Mouse (Mus musculus): ENCODE measurements at regions not wholly inside any gene's neighbourhood (a gene's known extent, or its start where the extent isn't known, plus 50 kb on each side); places are given as distances from the start of the nearest gene placed in this dataset.

- Histone ChIP-seq H3K36me3 (ENCODE audit: control insufficient read depth in 1 of 2, insufficient read depth in 2 of 2, low read length in 2 of 2) (no peaks in the 10 kb centered on the region), H3K27me3 (ENCODE audit: control insufficient read depth in 1 of 2, insufficient read depth in 2 of 2, low read length in 2 of 2) (no peaks in the 10 kb centered on the region)
- TF ChIP-seq MAZ (IDR thresholded peaks at IDR 0.05; ENCODE audit: low read depth, low read length) (no peak), MXI1 (IDR thresholded peaks at IDR 0.05; ENCODE audit: low read depth, low read length) (no peak), E2F4 (IDR thresholded peaks at IDR 0.05; ENCODE audit: borderline replicate concordance, low read depth, low read length) (no peak), ZNF384 (IDR thresholded peaks at IDR 0.05; ENCODE audit: low read depth, low read length) (no peak), POLR2A (IDR thresholded peaks at IDR 0.05; ENCODE audit: control insufficient read depth in 1 of 2, insufficient read depth in 1 of 2, low read depth in 1 of 2, low read length in 2 of 2, poor library complexity in 1 of 2) (no peak), GATA1 (IDR thresholded peaks at IDR 0.05; ENCODE audit: low read depth, low read length) (no peak), CHD2 (IDR thresholded peaks at IDR 0.05; ENCODE audit: low read length) (no peak), KAT2A (conservative IDR thresholded peaks at IDR 0.05; ENCODE audit: low read depth, low read length) (no peak), MAFK (IDR thresholded peaks at IDR 0.05; ENCODE audit: borderline replicate concordance, low read depth, low read length) (no peak), NRF1 (IDR thresholded peaks at IDR 0.05; ENCODE audit: insufficient read depth, low read depth, low read length, poor library complexity, severe bottlenecking) (no peak), ZC3H11A (IDR thresholded peaks at IDR 0.05; ENCODE audit: low read depth, low read length) (no peak), MAX (IDR thresholded peaks at IDR 0.05; ENCODE audit: low read length) (no peak), ZKSCAN1 (IDR thresholded peaks at IDR 0.05; ENCODE audit: low read depth, low read length) (no peak), MYC (IDR thresholded peaks at IDR 0.05; ENCODE audit: low read depth, low read length) (no peak), USF1 (IDR thresholded peaks at IDR 0.05; ENCODE audit: low read depth, low read length) (no peak)
Observed at GRCm38 (mm10) chr2:55228131-55228797, 207.5 kb upstream of the Kcnj3 start.

GRCm38 (mm10) chr2:55231841-55232240 lies 203.9 kb upstream of the Kcnj3 start:
- H3K4me3 ChIP-seq (ENCODE audit: control insufficient read depth in 1 of 2, insufficient read depth in 1 of 2, low read depth in 2 of 2, low read length in 2 of 2), result no peak overlapping the region
- no peaks in the 10 kb centered on the region for H3K36me3 ChIP-seq (ENCODE audit: control insufficient read depth in 1 of 2, insufficient read depth in 2 of 2, low read length in 2 of 2)
- H3K9ac ChIP-seq (ENCODE audit: control insufficient read depth, low read depth, low read length, poor library complexity, severe bottlenecking), result no peak overlapping the region
- H3K9me3 ChIP-seq (replicated peaks; ENCODE audit: insufficient read depth, low read length), result no peaks in the 10 kb centered on the region
- DNase-seq (ENCODE audit: low read depth, low spot score), result no peak
- H3K27ac ChIP-seq (ENCODE audit: control insufficient read depth, low read depth, low read length), result no peak overlapping the region
- no peaks in the 10 kb centered on the region for H3K27me3 ChIP-seq (ENCODE audit: control insufficient read depth in 1 of 2, insufficient read depth in 2 of 2, low read length in 2 of 2)
- no peaks in the 10 kb centered on the region for H3K4me1 ChIP-seq (ENCODE audit: control insufficient read depth in 1 of 2, insufficient read depth in 2 of 2, low read length in 2 of 2)
- TF ChIP-seq MEF2A (IDR thresholded peaks at IDR 0.05; ENCODE audit: extremely low read depth, insufficient replicate concordance, low read depth, low read length, poor library complexity, severe bottlenecking), result no peak
- no peak for TF ChIP-seq SIN3A (IDR thresholded peaks at IDR 0.05; ENCODE audit: low read length)
- H3K79me2 ChIP-seq (ENCODE audit: control insufficient read depth, insufficient read depth, low read length, poor library complexity), result no peaks in the 10 kb centered on the region

More at GRCm38 (mm10) chr2:55228131-55228797, 207.5 kb upstream of the Kcnj3 start:
- Histone ChIP-seq H3K4me1 (ENCODE audit: control insufficient read depth in 1 of 2, insufficient read depth in 2 of 2, low read length in 2 of 2) (no peaks in the 10 kb centered on the region), H3K4me3 (ENCODE audit: control insufficient read depth in 1 of 2, insufficient read depth in 1 of 2, low read depth in 2 of 2, low read length in 2 of 2) (no peak overlapping the region), H3K79me2 (ENCODE audit: control insufficient read depth, insufficient read depth, low read length, poor library complexity) (no peaks in the 10 kb centered on the region), H3K9me3 (replicated peaks; ENCODE audit: insufficient read depth, low read length) (no peaks in the 10 kb centered on the region), H3K27ac (ENCODE audit: control insufficient read depth, low read depth, low read length) (no peak overlapping the region), H3K9ac (ENCODE audit: control insufficient read depth, low read depth, low read length, poor library complexity, severe bottlenecking) (no peak overlapping the region)
- no peak for DNase-seq (ENCODE audit: low read depth, low spot score)

Measured in MEL (cell line).